Mouse (Mus musculus) midbrain, embryonic 13.5 days (tissue): ENCODE results near the gene Slc25a34. TPM values are rescaled to one million over a fixed set of nuclear protein-coding genes. Genes with fewer than 3 reads are reported as not detected.

ENCODE experiments used
- ATAC-seq: fragments of 200-750 bp; cut with Nextera tagmentation; 2 replicates; pipeline ENCODE4 v1.8.0; 2017; ENCODE audit warnings: mild to moderate bottlenecking, moderate TSS enrichment, moderate library complexity
- H3K27ac ChIP-seq: fragments of 300-500 bp; sonication (generic); 2 replicates; pipeline ENCODE4 v1.5.1; 2015; ENCODE audit warnings: inconsistent platforms, mild to moderate bottlenecking, moderate library complexity
- H3K27me3 ChIP-seq: fragments of 300-500 bp; sonication (generic); 2 replicates; pipeline ENCODE4 v1.6.1; 2015; ENCODE audit warnings: mild to moderate bottlenecking, inconsistent platforms
- H3K36me3 ChIP-seq: fragments of 300-500 bp; sonication (generic); 2 replicates; pipeline ENCODE4 v1.6.1; 2015; ENCODE audit warnings: mild to moderate bottlenecking, inconsistent platforms
- H3K4me1 ChIP-seq: fragments of 300-500 bp; sonication (generic); replicated peaks from 2 replicates; pipeline ENCODE4 v1.6.1; 2015; ENCODE audit warnings: inconsistent platforms
- H3K4me2 ChIP-seq: fragments of 300-500 bp; sonication (generic); replicated peaks from 2 replicates; pipeline ENCODE4 v1.6.1; 2015; ENCODE audit warnings: moderate library complexity, mild to moderate bottlenecking, inconsistent platforms
- H3K4me3 ChIP-seq: fragments of 300-500 bp; sonication (generic); replicated peaks from 2 replicates; pipeline ENCODE4 v1.5.1; 2015; ENCODE audit warnings: mild to moderate bottlenecking, inconsistent platforms
- H3K9ac ChIP-seq: fragments of 300-500 bp; sonication (generic); replicated peaks from 2 replicates; pipeline ENCODE4 v1.6.1; 2015; ENCODE audit warnings: mild to moderate bottlenecking, inconsistent platforms
- H3K9me3 ChIP-seq: fragments of 300-500 bp; sonication (generic); 2 replicates; pipeline ENCODE4 v1.6.1; 2016; ENCODE audit warnings: mild to moderate bottlenecking, inconsistent platforms
- WGBS: fragments of 180-500 bp; shearing (Covaris S2); methylation state at CpG from one replicate; pipeline ENCODE4 v1.1.7; 2015; 5-methylcytosine and 5-hydroxymethylcytosine counted together
- polyA plus RNA-seq: library from polyadenylated mRNA; unstranded; fragments of >200 nt; fragmentation: Nextera tagmentation; extraction: Ambion mirVana; gene quantifications from 2 replicates; pipeline ENCODE4 v1.2.1, GENCODE M21; 2015

Gene Slc25a34
- polyA plus RNA-seq = 0.17 and 0.19 TPM in 2 replicates

DNA sequence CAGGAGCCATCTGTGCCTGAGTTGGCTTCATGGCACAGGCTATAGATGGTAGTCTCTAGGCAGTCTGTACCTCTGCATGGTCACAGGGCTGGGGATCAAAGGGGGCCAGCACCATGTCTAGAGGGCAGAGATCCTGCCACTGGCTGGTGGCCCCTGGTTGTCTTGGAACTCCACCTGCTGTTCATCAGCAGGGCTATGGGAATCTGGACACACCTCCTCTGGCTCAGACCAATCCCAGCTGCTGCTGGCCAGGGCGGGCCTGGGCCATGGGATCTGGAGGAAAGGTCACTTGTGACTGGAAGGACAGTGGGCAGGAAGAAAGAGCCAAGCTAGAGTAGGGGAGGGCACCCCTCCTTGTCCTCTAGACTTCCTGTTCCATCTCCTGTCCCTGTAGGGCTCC, at the start of gene Slc25a34:
Gene Slc25a34, minus strand, starts transcription at position 156 of the 400 bp plus-strand sequence.
- H3K9me3 ChIP-seq = no peaks in the 10 kb centered on the region
- H3K36me3 ChIP-seq = peaks cover 39% of the 10 kb centered on the region
- no peak within 1 kb of the TSS for H3K4me3 ChIP-seq
- no peak within 1 kb of the TSS for H3K9ac ChIP-seq
- no peak for ATAC-seq
- H3K4me2 ChIP-seq = no peak within 1 kb of the TSS
- no peaks in the 10 kb centered on the region for H3K4me1 ChIP-seq
- no peaks in the 10 kb centered on the region for H3K27me3 ChIP-seq
- H3K27ac ChIP-seq = no peak within 1 kb of the TSS
- WGBS = 50% methylated on average over 1 of the region's 1 CpGs

DNA sequence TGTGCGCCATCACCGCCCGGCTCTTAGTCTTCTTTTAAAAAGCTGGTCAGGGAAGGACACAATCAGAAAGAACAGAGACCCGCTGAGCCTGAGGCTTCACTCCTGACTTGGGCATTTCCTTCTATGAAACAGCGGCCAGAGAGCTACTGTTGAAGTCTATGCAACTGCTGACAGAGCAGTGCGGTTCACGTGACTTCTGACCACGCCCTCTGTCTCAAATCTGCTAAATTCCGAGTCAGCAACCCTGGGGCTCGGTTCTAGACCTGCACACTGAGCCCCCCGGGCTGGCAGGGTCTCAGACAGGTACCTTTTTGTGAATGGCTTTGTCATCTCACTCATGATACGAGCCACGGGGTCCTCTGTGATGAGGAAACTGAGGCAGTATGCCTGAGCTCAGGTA, 48.7 kb upstream of the Slc25a34 start:
- H3K9ac ChIP-seq = no peak overlapping the region
- no peak for ATAC-seq
- no peak overlapping the region for H3K4me3 ChIP-seq
- WGBS = 75% methylated on average over 13 of the region's 13 CpGs
- no peaks in the 10 kb centered on the region for H3K36me3 ChIP-seq
- no peaks in the 10 kb centered on the region for H3K27me3 ChIP-seq
- H3K9me3 ChIP-seq = no peaks in the 10 kb centered on the region
- no peaks in the 10 kb centered on the region for H3K4me1 ChIP-seq
- H3K27ac ChIP-seq = no peak overlapping the region
- no peak overlapping the region for H3K4me2 ChIP-seq

- Histone ChIP-seq H3K36me3 (no peaks in the 10 kb centered on the region), H3K9ac (no peak overlapping the region), H3K4me1 (no peaks in the 10 kb centered on the region), H3K27me3 (no peaks in the 10 kb centered on the region), H3K9me3 (no peaks in the 10 kb centered on the region), H3K4me3 (no peak overlapping the region), H3K4me2 (no peak overlapping the region), H3K27ac (no peak overlapping the region)
- WGBS = 87% methylated on average over 4 of the region's 4 CpGs
- no peak for ATAC-seq
These were observed 47.8 kb upstream of the Slc25a34 start for GRCm38 (mm10) chr4:141671389-141671788.

GRCm38 (mm10) chr4:141669898-141670712, 46.5 kb upstream of the Slc25a34 start:
- Histone ChIP-seq H3K4me1 (peaks cover under 1% of the 10 kb centered on the region; the same call in 1 of the 2 replicates), H3K36me3 (no peaks in the 10 kb centered on the region), H3K9me3 (no peaks in the 10 kb centered on the region), H3K4me3 (no peak overlapping the region), H3K9ac (no peak overlapping the region), H3K27me3 (no peaks in the 10 kb centered on the region), H3K27ac (no peak overlapping the region), H3K4me2 (no peak overlapping the region)
- no peak for ATAC-seq
- WGBS = 91% methylated on average over 18 of the region's 18 CpGs

DNA sequence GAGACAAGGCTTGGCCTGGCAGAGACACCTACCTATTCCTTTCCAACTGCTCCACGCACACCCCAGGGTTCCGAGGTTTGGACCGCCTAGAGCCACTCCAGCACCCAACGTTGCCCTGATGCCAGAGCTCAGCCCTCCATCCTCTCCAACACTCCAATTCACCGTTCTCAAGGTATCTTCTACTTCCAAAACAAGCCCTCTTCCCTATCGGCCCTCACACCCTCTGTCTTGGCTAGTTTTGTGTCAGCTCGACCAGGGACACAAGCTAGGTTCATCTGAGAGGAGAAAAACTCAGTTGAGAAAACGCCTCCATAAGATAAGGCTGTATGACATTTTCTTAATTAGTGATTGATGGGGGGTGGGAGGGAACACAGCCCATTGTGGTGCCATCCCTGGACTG, 41.2 kb upstream of the Slc25a34 start, which contains the start of gene Plekhm2:
Gene Plekhm2, minus strand, starts transcription at position 101 of the 400 bp plus-strand sequence.
- WGBS = 76% methylated on average over 8 of the region's 8 CpGs

GRCm38 (mm10) chr4:141664011-141664745, 40.6 kb upstream of the Slc25a34 start:
- Histone ChIP-seq H3K9me3 (no peaks in the 10 kb centered on the region), H3K27me3 (no peaks in the 10 kb centered on the region), H3K4me2 (peak overlapping the region; percentile 92), H3K36me3 (peaks cover 15% of the 10 kb centered on the region), H3K27ac (peak overlapping the region; percentile 74), H3K4me3 (peak overlapping the region; percentile 87), H3K9ac (peak overlapping the region; percentile 94), H3K4me1 (peaks cover 24% of the 10 kb centered on the region)
- peak; percentile 84 for ATAC-seq
- under 1% methylated on average over 60 of the region's 60 CpGs for WGBS

More for the DNA sequence above, 41.2 kb upstream of the Slc25a34 start, which contains the start of gene Plekhm2:
- H3K4me1 ChIP-seq = peaks cover 24% of the 10 kb centered on the region
- no peaks in the 10 kb centered on the region for H3K27me3 ChIP-seq
- peak within 1 kb of the TSS; percentile 74 for H3K27ac ChIP-seq
- H3K9ac ChIP-seq = peak within 1 kb of the TSS; percentile 94
- ATAC-seq = 0 out of 2 replicates have a peak, but pooled peaks have one; percentile 2
- no peaks in the 10 kb centered on the region for H3K9me3 ChIP-seq
- H3K4me3 ChIP-seq = peak within 1 kb of the TSS; percentile 87
- H3K36me3 ChIP-seq = peaks cover 10% of the 10 kb centered on the region
- peak within 1 kb of the TSS; percentile 92 for H3K4me2 ChIP-seq

GRCm38 (mm10) chr4:141663122-141663931, 39.7 kb upstream of the Slc25a34 start:
- 4% methylated on average over 47 of the region's 47 CpGs for WGBS
- Histone ChIP-seq H3K9ac (peak overlapping the region; percentile 94), H3K27me3 (no peaks in the 10 kb centered on the region), H3K4me2 (peak overlapping the region; percentile 92), H3K27ac (peak overlapping the region; percentile 74), H3K9me3 (no peaks in the 10 kb centered on the region), H3K36me3 (peaks cover 17% of the 10 kb centered on the region), H3K4me1 (peaks cover 26% of the 10 kb centered on the region), H3K4me3 (peak overlapping the region; percentile 87)
- ATAC-seq = peak; percentile 35

DNA sequence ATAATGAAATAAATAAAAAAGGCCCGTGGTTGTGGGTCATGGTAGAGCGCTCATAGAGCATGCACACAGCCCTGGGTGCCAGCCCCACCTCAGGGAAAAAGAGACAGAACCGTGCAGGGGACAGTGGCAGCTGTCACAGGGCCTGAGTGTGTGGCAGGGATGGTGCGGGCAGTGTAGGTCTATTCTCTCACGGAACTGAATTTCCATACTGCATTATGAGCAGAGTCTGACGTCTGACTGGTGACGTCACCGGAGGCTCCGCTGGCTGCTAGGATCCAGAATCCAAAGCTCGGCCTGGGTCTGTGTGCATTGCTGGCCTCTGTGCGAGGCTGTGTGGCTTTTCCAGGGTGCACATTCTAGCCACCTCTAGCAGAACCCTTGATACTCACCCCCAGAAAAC, 37.3 kb upstream of the Slc25a34 start:
- Histone ChIP-seq H3K4me1 (peaks cover 34% of the 10 kb centered on the region), H3K9ac (no peak overlapping the region), H3K9me3 (no peaks in the 10 kb centered on the region), H3K36me3 (peaks cover 27% of the 10 kb centered on the region), H3K4me3 (no peak overlapping the region), H3K27ac (no peak overlapping the region), H3K4me2 (no peak overlapping the region), H3K27me3 (no peaks in the 10 kb centered on the region)
- WGBS = 82% methylated on average over 11 of the region's 11 CpGs
- ATAC-seq = no peak

- WGBS = 75% methylated on average over 4 of the region's 4 CpGs
- no peak for ATAC-seq
- no peaks in the 10 kb centered on the region for H3K9me3 ChIP-seq
These were observed 36.1 kb upstream of the Slc25a34 start for GRCm38 (mm10) chr4:141659739-141660138.

DNA sequence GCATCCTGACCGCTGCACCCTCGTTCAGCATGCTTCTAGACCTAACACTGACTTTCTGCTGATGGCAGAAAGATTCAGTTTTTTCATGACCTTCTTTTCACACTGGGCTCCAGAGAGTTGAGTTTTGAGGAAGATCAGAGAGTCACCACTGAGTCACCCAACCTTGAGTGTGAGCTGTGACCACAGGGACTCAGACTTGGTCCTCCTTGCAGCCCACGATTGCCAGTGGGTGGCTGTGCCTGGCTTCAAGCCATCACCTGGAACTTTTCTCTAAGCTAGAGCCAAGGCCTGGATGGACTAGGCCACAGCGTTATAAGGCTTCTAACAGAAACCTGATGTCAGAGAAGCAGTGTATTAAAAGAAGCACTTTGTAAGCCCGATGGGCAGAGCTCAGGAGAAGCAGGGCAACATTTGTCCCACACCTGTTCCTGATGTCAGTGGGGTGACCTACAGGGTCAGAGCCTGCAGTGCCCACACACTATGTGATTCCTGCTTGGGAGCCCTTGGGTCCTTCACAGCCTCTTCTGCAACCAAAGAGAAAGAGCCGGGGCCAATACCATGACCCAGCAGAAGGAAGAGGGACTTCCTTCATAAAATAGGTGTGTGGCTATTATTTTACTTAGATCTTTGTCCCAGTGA, 35.3 kb upstream of the Slc25a34 start:
- Histone ChIP-seq H3K27me3 (no peaks in the 10 kb centered on the region), H3K4me3 (no peak overlapping the region), H3K27ac (no peak overlapping the region), H3K4me1 (peaks cover 28% of the 10 kb centered on the region), H3K9ac (no peak overlapping the region), H3K36me3 (peaks cover 32% of the 10 kb centered on the region), H3K4me2 (no peak overlapping the region), H3K9me3 (no peaks in the 10 kb centered on the region)
- no peak for ATAC-seq
- 93% methylated on average over 6 of the region's 6 CpGs for WGBS

More at GRCm38 (mm10) chr4:141659739-141660138, 36.1 kb upstream of the Slc25a34 start:
- Histone ChIP-seq H3K4me2 (no peak overlapping the region), H3K9ac (no peak overlapping the region), H3K27ac (no peak overlapping the region), H3K27me3 (no peaks in the 10 kb centered on the region), H3K4me3 (no peak overlapping the region), H3K36me3 (peaks cover 29% of the 10 kb centered on the region), H3K4me1 (peaks cover 30% of the 10 kb centered on the region)

- peaks cover 42% of the 10 kb centered on the region for H3K36me3 ChIP-seq
- H3K9ac ChIP-seq = no peak overlapping the region
- no peak overlapping the region for H3K4me3 ChIP-seq
- WGBS = 78% methylated on average over 8 of the region's 8 CpGs
- no peak overlapping the region for H3K4me2 ChIP-seq
- H3K9me3 ChIP-seq = no peaks in the 10 kb centered on the region
- H3K27me3 ChIP-seq = no peaks in the 10 kb centered on the region
- no peak overlapping the region for H3K27ac ChIP-seq
- no peak for ATAC-seq
- peaks cover 20% of the 10 kb centered on the region; the same call in 1 of the 2 replicates for H3K4me1 ChIP-seq
These were observed 33.3 kb upstream of the Slc25a34 start for GRCm38 (mm10) chr4:141656932-141657331.
